Mouse (Mus musculus) megakaryocyte, embryonic 14.5 days (primary cell): ENCODE measurements around the gene Chsy1. TPM values are rescaled to one million over a fixed set of nuclear protein-coding genes. Genes with fewer than 3 reads are reported as not detected.

Source experiments
- H3K27me3 ChIP-seq: replicated peaks from 2 replicates; pipeline ENCODE3; 2012; ENCODE audit warnings: inconsistent platforms
- H3K36me3 ChIP-seq: replicated peaks from 2 replicates; pipeline ENCODE3; 2012; ENCODE audit warnings: low read length, inconsistent platforms, mixed read lengths
- H3K4me1 ChIP-seq: 2 replicates; pipeline ENCODE4 v1.6.1; 2012; ENCODE audit warnings: inconsistent platforms
- H3K4me3 ChIP-seq: replicated peaks from 2 replicates; pipeline ENCODE3; 2012; ENCODE audit warnings: moderate library complexity, mild to moderate bottlenecking, inconsistent platforms
- H3K9me3 ChIP-seq: 2 replicates; pipeline ENCODE4 v1.6.1; 2012; ENCODE audit warnings: inconsistent platforms
- FLI1 ChIP-seq: IDR thresholded peaks from 2 replicates; pipeline ENCODE4 v1.6.1; 2012; ENCODE audit warnings: low read length, inconsistent platforms, mixed read lengths
- GATA1 ChIP-seq: IDR thresholded peaks from 3 replicates; pipeline ENCODE4 v1.6.1; 2012; ENCODE audit warnings: mixed read lengths, low read length, inconsistent platforms, borderline replicate concordance
- polyA plus RNA-seq: library from polyadenylated mRNA; stranded (reverse); fragments of >175 nt; gene quantifications from 2 replicates; pipeline ENCODE4 v1.2.3, GENCODE M21; 2012; ENCODE audit warnings: low replicate concordance; ENCODE audit not compliant: insufficient read depth

Gene Chsy1
- polyA plus RNA-seq, 1 experiment = 14.4 TPM

GRCm38 (mm10) chr7:66217011-66217410, 107.7 kb downstream of the Chsy1 start:
- Histone ChIP-seq H3K36me3 (peaks cover 2% of the 10 kb centered on the region), H3K27me3 (no peaks in the 10 kb centered on the region), H3K9me3 (peaks cover 5% of the 10 kb centered on the region; the same call in 1 of the 2 replicates), H3K4me1 (peaks cover 79% of the 10 kb centered on the region), H3K4me3 (no peak overlapping the region)
- no peak for TF ChIP-seq FLI1
- no peak for TF ChIP-seq GATA1

GRCm38 (mm10) chr7:66217531-66218094, 108.3 kb downstream of the Chsy1 start:
- H3K4me3 ChIP-seq = no peak overlapping the region
- no peaks in the 10 kb centered on the region for H3K27me3 ChIP-seq
- H3K4me1 ChIP-seq = peaks cover 77% of the 10 kb centered on the region
- no peak for TF ChIP-seq FLI1
- no peak for TF ChIP-seq GATA1
- H3K36me3 ChIP-seq = peaks cover 2% of the 10 kb centered on the region
- peaks cover 5% of the 10 kb centered on the region; the same call in 1 of the 2 replicates for H3K9me3 ChIP-seq

- no peaks in the 10 kb centered on the region for H3K27me3 ChIP-seq
- peaks cover 3% of the 10 kb centered on the region for H3K36me3 ChIP-seq
- H3K4me1 ChIP-seq = peaks cover 78% of the 10 kb centered on the region
- no peak overlapping the region for H3K4me3 ChIP-seq
- H3K9me3 ChIP-seq = peaks cover 5% of the 10 kb centered on the region; the same call in 1 of the 2 replicates
- TF ChIP-seq GATA1 = no peak
- no peak for TF ChIP-seq FLI1
These were observed 109.1 kb downstream of the Chsy1 start for GRCm38 (mm10) chr7:66218193-66219014.

- TF ChIP-seq FLI1 = no peak
- TF ChIP-seq GATA1 = no peak
- Histone ChIP-seq H3K4me3 (no peak overlapping the region), H3K4me1 (peaks cover 82% of the 10 kb centered on the region), H3K36me3 (peaks cover 8% of the 10 kb centered on the region), H3K9me3 (peaks cover 3% of the 10 kb centered on the region; the same call in 1 of the 2 replicates), H3K27me3 (no peaks in the 10 kb centered on the region)
These were observed 109.9 kb downstream of the Chsy1 start for GRCm38 (mm10) chr7:66219028-66219793.

GRCm38 (mm10) chr7:66219794-66220227, 110.5 kb downstream of the Chsy1 start:
- Histone ChIP-seq H3K4me3 (peak overlapping the region; percentile 83), H3K36me3 (peaks cover 10% of the 10 kb centered on the region), H3K4me1 (peaks cover 82% of the 10 kb centered on the region), H3K9me3 (peaks cover 3% of the 10 kb centered on the region; the same call in 1 of the 2 replicates), H3K27me3 (no peaks in the 10 kb centered on the region)
- TF ChIP-seq GATA1 = no peak
- no peak for TF ChIP-seq FLI1

- no peak for TF ChIP-seq FLI1
- no peak for TF ChIP-seq GATA1
- H3K27me3 ChIP-seq = no peaks in the 10 kb centered on the region
- peaks cover 87% of the 10 kb centered on the region for H3K4me1 ChIP-seq
- peaks cover 3% of the 10 kb centered on the region; the same call in 1 of the 2 replicates for H3K9me3 ChIP-seq
- H3K4me3 ChIP-seq = no peak overlapping the region
- peaks cover 10% of the 10 kb centered on the region for H3K36me3 ChIP-seq
These were observed 113.3 kb downstream of the Chsy1 start for GRCm38 (mm10) chr7:66222621-66223091.

Other genes with a start within 250 kb of the Chsy1 start
- gene Pcsk6, start 247.8 kb upstream of the Chsy1 start, polyA plus RNA-seq = not detected in 2 replicates
- gene Gm45213, start 65.9 kb upstream of the Chsy1 start, polyA plus RNA-seq = not detected in 2 replicates
- 26.0 and 168 TPM in 2 replicates for gene Snrpa1, start 50.5 kb upstream of the Chsy1 start, polyA plus RNA-seq
- 68.3 and 82.3 TPM in 2 replicates for gene Selenos, start 29.9 kb upstream of the Chsy1 start, polyA plus RNA-seq